Mouse (Mus musculus): ENCODE measurements around the gene Efemp2. TPM values are rescaled to one million over a fixed set of nuclear protein-coding genes. Genes with fewer than 3 reads are reported as not detected.

Gene Efemp2
- polyA plus RNA-seq, 1 experiment from 2014 or later: 91.8 TPM

DNA sequence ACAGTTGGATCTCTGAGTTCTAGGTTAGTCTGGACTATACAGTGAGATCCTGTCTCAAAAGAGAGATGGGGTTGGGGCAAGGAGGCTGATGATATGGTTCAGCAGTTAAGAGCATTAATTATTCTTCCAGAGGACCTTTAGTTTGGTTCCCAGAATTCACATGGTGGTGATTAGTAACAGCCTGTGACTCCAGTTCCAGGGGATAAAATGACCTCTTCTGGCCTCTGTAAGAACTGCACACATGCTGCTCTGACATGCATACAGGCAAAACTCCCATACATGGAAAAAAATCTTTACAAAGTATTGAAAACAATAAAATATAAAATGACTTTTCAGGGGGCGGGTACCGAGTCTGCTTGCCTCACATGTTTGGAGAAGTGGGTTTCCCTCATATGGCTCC lies 45.7 kb upstream of the Efemp2 start:
- no peak overlapping the region for H3K27ac ChIP-seq (ENCODE audit: low read length)
- peak; percentile 80 for DNase-seq (ENCODE audit: low spot score)
- ATAC-seq: no peak
- no peak overlapping the region for H3K4me2 ChIP-seq (replicated peaks; ENCODE audit: low read depth, low read length)
- H3K9me3 ChIP-seq (ENCODE audit: low read length): no peaks in the 10 kb centered on the region
- no peak overlapping the region for H3K4me3 ChIP-seq (ENCODE audit: low read depth, low read length)
- H3K36me3 ChIP-seq (ENCODE audit: insufficient read depth, low read length): peaks cover 4% of the 10 kb centered on the region; the same call in 1 of the 2 replicates
- H3K27me3 ChIP-seq (replicated peaks; ENCODE audit: insufficient read depth, low read length): no peaks in the 10 kb centered on the region
- H3K4me1 ChIP-seq (ENCODE audit: insufficient read depth, low read depth, low read length): peaks cover 20% of the 10 kb centered on the region
- H3K9ac ChIP-seq (replicated peaks; ENCODE audit: low read depth): no peak overlapping the region
- TF ChIP-seq CTCF (IDR thresholded peaks at IDR 0.05): peak; percentile 69
- no peak for TF ChIP-seq EP300 (IDR thresholded peaks at IDR 0.05)
- WGBS: 80% methylated on average over 2 of the region's 2 CpGs

- 66% methylated on average over 4 of the region's 4 CpGs for WGBS
- ATAC-seq: no peak
- no peak overlapping the region for H3K4me2 ChIP-seq (replicated peaks; ENCODE audit: low read depth, low read length)
- H3K9me3 ChIP-seq (ENCODE audit: low read length): no peaks in the 10 kb centered on the region
- TF ChIP-seq CTCF (IDR thresholded peaks at IDR 0.05) (no peak), EP300 (IDR thresholded peaks at IDR 0.05) (no peak)
- no peak for DNase-seq (ENCODE audit: low spot score)
- no peak overlapping the region for H3K9ac ChIP-seq (replicated peaks; ENCODE audit: low read depth)
- H3K36me3 ChIP-seq (ENCODE audit: insufficient read depth, low read length): peaks cover 4% of the 10 kb centered on the region; the same call in 1 of the 2 replicates
- H3K4me1 ChIP-seq (ENCODE audit: insufficient read depth, low read depth, low read length): peaks cover 22% of the 10 kb centered on the region; the same call in 1 of the 2 replicates
- H3K27ac ChIP-seq (ENCODE audit: low read length): no peak overlapping the region
- H3K4me3 ChIP-seq (ENCODE audit: low read depth, low read length): no peak overlapping the region
- no peaks in the 10 kb centered on the region for H3K27me3 ChIP-seq (replicated peaks; ENCODE audit: insufficient read depth, low read length)
Measured at GRCm38 (mm10) chr19:5429219-5429618, 44.5 kb upstream of the Efemp2 start.

DNA sequence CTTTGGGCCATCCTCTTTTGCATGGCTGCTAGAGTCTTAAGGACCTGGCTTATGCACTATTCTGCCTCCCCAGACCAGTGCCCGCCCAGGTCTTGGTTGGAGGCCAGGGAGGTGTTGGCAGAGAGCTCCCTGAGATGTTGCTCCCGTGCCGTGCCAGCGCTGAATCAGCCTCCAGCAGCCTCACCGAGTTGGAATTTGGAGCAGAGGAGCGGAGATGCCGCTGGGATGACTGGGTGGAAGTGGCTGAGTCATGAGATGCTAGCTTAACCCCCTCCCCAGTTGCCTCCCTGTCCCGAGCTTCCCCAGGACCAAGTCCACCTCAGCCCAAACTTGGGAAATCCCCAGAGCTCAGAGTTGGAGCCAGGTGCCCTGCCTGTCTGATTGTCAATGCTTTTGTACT lies 43.9 kb upstream of the Efemp2 start:
- 63% methylated on average over 8 of the region's 8 CpGs for WGBS
- Histone ChIP-seq H3K27me3 (replicated peaks; ENCODE audit: insufficient read depth, low read length) (no peaks in the 10 kb centered on the region), H3K9me3 (ENCODE audit: low read length) (no peaks in the 10 kb centered on the region), H3K9ac (replicated peaks; ENCODE audit: low read depth) (no peak overlapping the region), H3K4me1 (ENCODE audit: insufficient read depth, low read depth, low read length) (peaks cover 22% of the 10 kb centered on the region; the same call in 1 of the 2 replicates), H3K36me3 (ENCODE audit: insufficient read depth, low read length) (peaks cover 4% of the 10 kb centered on the region; the same call in 1 of the 2 replicates), H3K4me3 (ENCODE audit: low read depth, low read length) (no peak overlapping the region), H3K4me2 (replicated peaks; ENCODE audit: low read depth, low read length) (no peak overlapping the region), H3K27ac (ENCODE audit: low read length) (no peak overlapping the region)
- ATAC-seq (no peak), DNase-seq (ENCODE audit: low spot score) (peak; percentile 52)
- TF ChIP-seq EP300 (IDR thresholded peaks at IDR 0.05): no peak
- TF ChIP-seq CTCF (IDR thresholded peaks at IDR 0.05): no peak

DNA sequence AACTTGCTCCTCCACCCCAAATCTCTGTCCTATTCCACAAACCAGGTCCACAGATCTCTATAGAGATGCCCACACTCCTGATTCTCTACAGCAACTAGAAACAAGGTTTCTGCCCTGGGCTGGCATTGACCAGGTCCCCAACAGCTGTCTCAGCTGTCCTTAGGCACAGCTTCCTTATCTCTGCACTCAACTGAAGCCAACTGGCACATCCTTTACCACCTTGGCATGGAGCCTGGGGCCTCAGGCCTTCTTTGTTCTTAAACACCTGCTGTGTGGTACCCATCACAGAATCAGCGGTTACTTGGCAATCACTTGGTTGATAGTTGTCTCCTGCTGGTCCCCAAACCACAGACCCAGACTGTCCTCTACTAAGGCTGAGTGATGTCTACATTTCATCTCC lies 43.3 kb upstream of the Efemp2 start:
- TF ChIP-seq CTCF (IDR thresholded peaks at IDR 0.05) (no peak), EP300 (IDR thresholded peaks at IDR 0.05) (no peak)
- H3K4me2 ChIP-seq (replicated peaks; ENCODE audit: low read depth, low read length): no peak overlapping the region
- H3K4me1 ChIP-seq (ENCODE audit: insufficient read depth, low read depth, low read length): peaks cover 22% of the 10 kb centered on the region; the same call in 1 of the 2 replicates
- H3K9me3 ChIP-seq (ENCODE audit: low read length): no peaks in the 10 kb centered on the region
- H3K9ac ChIP-seq (replicated peaks; ENCODE audit: low read depth): no peak overlapping the region
- 66% methylated on average over 1 of the region's 1 CpGs for WGBS
- ATAC-seq: no peak
- DNase-seq (ENCODE audit: low spot score): no peak
- peaks cover 4% of the 10 kb centered on the region; the same call in 1 of the 2 replicates for H3K36me3 ChIP-seq (ENCODE audit: insufficient read depth, low read length)
- H3K4me3 ChIP-seq (ENCODE audit: low read depth, low read length): no peak overlapping the region
- H3K27me3 ChIP-seq (replicated peaks; ENCODE audit: insufficient read depth, low read length): no peaks in the 10 kb centered on the region
- H3K27ac ChIP-seq (ENCODE audit: low read length): no peak overlapping the region

DNA sequence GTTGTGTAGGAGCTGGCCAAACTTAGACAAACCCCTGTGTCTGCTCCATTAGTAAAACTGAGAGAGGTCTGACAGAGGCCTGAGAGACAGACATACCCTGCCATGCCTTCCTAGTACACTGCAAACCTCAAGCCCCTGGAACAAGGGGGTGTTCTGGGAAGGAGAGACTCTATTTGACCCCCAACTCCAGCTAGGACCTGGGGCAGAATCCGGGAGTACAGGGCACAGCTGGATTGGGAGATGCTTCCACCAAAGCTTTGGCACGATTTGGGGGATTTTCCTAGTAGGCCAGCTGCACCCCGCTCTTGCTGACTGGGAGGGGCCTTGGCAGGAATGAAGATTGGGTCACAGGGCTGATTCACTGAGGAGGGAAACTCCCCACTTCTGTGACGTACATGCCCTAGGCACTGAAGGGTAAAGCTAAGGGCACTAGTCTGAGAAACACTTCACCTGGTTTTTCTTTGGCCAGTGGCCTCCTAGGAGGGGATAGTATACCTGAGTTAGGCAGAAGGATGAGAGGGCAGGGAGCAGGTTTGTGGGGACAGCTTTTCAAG lies 41.8 kb upstream of the Efemp2 start:
- DNase-seq (ENCODE audit: low spot score): peak; percentile 86
- H3K36me3 ChIP-seq (ENCODE audit: insufficient read depth, low read length): no peaks in the 10 kb centered on the region
- ATAC-seq: peak; percentile 64
- 53% methylated on average over 4 of the region's 4 CpGs for WGBS
- no peaks in the 10 kb centered on the region for H3K27me3 ChIP-seq (replicated peaks; ENCODE audit: insufficient read depth, low read length)
- no peak overlapping the region for H3K9ac ChIP-seq (replicated peaks; ENCODE audit: low read depth)
- peak overlapping the region; percentile 81; the same call in 1 of the 2 replicates for H3K27ac ChIP-seq (ENCODE audit: low read length)
- TF ChIP-seq CTCF (IDR thresholded peaks at IDR 0.05): no peak
- TF ChIP-seq EP300 (IDR thresholded peaks at IDR 0.05): 0 out of 2 replicates have a peak, but pooled peaks have one; percentile 55
- H3K4me3 ChIP-seq (ENCODE audit: low read depth, low read length): no peak overlapping the region
- no peak overlapping the region for H3K4me2 ChIP-seq (replicated peaks; ENCODE audit: low read depth, low read length)
- no peaks in the 10 kb centered on the region for H3K9me3 ChIP-seq (ENCODE audit: low read length)
- H3K4me1 ChIP-seq (ENCODE audit: insufficient read depth, low read depth, low read length): peaks cover 11% of the 10 kb centered on the region; the same call in 1 of the 2 replicates

DNA sequence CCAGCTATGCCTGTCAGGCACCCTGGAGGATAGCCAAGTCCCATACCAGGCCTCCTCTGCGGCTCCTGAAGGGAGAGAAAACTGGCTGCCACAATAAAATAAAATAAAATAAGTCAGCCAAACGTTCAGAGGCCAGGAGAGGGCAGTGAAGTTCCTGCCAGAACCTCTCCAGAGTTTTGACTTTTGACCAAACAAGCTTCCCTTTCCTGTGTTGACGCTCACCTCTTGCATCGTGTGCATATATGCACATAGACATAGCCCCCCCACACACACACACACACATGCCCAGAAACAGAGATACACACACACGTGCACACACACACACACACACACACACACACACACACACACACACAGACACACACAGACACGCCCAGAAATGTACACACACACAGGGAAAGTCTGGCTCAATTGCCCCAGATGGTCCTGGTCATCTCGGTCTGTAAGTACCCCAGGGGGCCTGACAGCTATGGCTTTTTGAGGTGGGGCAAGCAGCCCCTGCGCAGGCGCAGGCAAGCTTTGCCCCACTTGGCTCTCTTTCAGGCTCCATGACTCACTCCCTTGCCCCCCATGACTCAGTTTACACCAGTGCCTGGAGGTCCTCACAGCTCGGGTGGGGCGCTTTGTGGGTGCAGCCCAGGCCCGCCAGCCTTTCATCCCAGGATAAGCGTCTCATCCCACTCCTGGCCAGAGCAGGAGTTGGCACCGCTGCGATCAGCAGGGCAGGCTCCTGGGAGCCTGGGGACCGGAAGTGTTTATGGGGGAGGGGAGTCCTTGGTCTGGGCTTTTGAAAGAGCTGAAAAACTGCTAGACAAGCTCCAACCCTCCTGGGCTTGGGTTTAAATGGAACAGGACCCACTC lies 40.5 kb upstream of the Efemp2 start:
- under 1% methylated on average over 16 of the region's 16 CpGs for WGBS
- Histone ChIP-seq H3K9me3 (ENCODE audit: low read length) (no peaks in the 10 kb centered on the region), H3K4me1 (ENCODE audit: insufficient read depth, low read depth, low read length) (peaks cover 11% of the 10 kb centered on the region; the same call in 1 of the 2 replicates), H3K27me3 (replicated peaks; ENCODE audit: insufficient read depth, low read length) (0 out of 2 replicates have a peak, but pooled peaks cover 3% of the 10 kb centered on the region), H3K4me2 (replicated peaks; ENCODE audit: low read depth, low read length) (peak overlapping the region; percentile 73), H3K4me3 (ENCODE audit: low read depth, low read length) (peak overlapping the region; percentile 31), H3K36me3 (ENCODE audit: insufficient read depth, low read length) (no peaks in the 10 kb centered on the region), H3K9ac (replicated peaks; ENCODE audit: low read depth) (peak overlapping the region; percentile 29; the same call in 1 of the 2 replicates), H3K27ac (ENCODE audit: low read length) (peak overlapping the region; percentile 81)
- peak; percentile 72 for TF ChIP-seq CTCF (IDR thresholded peaks at IDR 0.05)
- no peak for TF ChIP-seq EP300 (IDR thresholded peaks at IDR 0.05)
- ATAC-seq (peak; percentile 72), DNase-seq (ENCODE audit: low spot score) (peak; percentile 94)

All from lung, postnatal 0 days (tissue).